8 mouse cellular contexts compared by ENCODE assay signal in genomic region chr10:70133188-70133587, GRCm38 (mm10). TPM values are rescaled to one million over a fixed set of nuclear protein-coding genes. Genes with fewer than 3 reads are reported as not detected.
DNase-seq lines count a peak whose midpoint lies in the region; ATAC-seq lines count a peak whose summit lies in the region.

No protein-coding gene starts in this region.

- intact Hi-C loops in left cerebral cortex, postnatal 36 days (cut with DNase I) = no loop called here

- 0 out of 2 replicates have a peak, but pooled peaks have one; percentile 22 for ATAC-seq in granulocyte monocyte progenitor cell, adult 5-6 weeks (replicated peaks; ENCODE audit: poor library complexity, severe bottlenecking)

- DNase-seq in left cerebral cortex, adult 18-20 months (ENCODE audit: low spot score in 2 of 2) = peak; percentile 52 to 53
- DNase-seq in left cerebral cortex, adult 11 months (ENCODE audit: low spot score) = no peak
- peak; percentile 49 to 63 for DNase-seq in left cerebral cortex, postnatal 36 days (ENCODE audit: low spot score in 2 of 2)
- DNase-seq in right cerebral cortex, postnatal 25 days = peak; percentile 56
- no peak for DNase-seq in neural tube, embryonic 10.5 days (ENCODE audit: extremely low spot score, low spot score)
- no peak for DNase-seq in B cell, adult 2 months
- DNase-seq in kidney, adult 11 months = no peak

RNA-seq across cellular contexts. Expression of gene Ccdc6, which starts 36.3 kb away (rescaled TPM):
- 10 to 100 TPM; 53.7 to 65.9 TPM for total RNA-seq in left cerebral cortex, adult 18-20 months (2021)
- 28.6 and 33.8 TPM in 2 replicates for total RNA-seq in granulocyte monocyte progenitor cell, adult 5-6 weeks (2014; fragmentation: Nextera tagmentation)
- total RNA-seq in granulocyte monocyte progenitor cell, adult 5-6 weeks (2017) = 17.7 and 18.8 TPM in 2 replicates
- 10 to 100 TPM; 43.4 to 58.7 TPM for total RNA-seq in left cerebral cortex, postnatal 36 days (2021)

Comparison
In these comparisons a context has a peak if more than half of its experiments do, and no peak if none do; other contexts are left out.
1. DNase-seq: peak in left cerebral cortex, adult 18-20 months (2 of 2), left cerebral cortex, postnatal 36 days (2 of 2) and right cerebral cortex, postnatal 25 days (single experiment); none in left cerebral cortex, adult 11 months (single experiment), neural tube, embryonic 10.5 days (single experiment), B cell, adult 2 months (0 of 2) and kidney, adult 11 months (single experiment).